Mouse (Mus musculus) lung, adult 18-20 months (tissue): ENCODE measurements around the gene Gzmm.
A peak's percentile ranks its signal among the peaks of the same experiment; 100 is the strongest.
"Not testable (repeated sequence)": the region's sequence is repeated elsewhere in the genome, so short reads cannot be mapped to it uniquely, and the experiment has no call there.

Source experiments
- DNase-seq, 2 experiments: peaks; one replicate each; pipeline ENCODE4 v3.0.0; 2022; ENCODE audit warnings: mixed read lengths in 2 of 2

Gzmm gene

GRCm38 (mm10) chr10:79681591-79682245 lies 7.1 kb upstream of the Gzmm start, which contains the start of gene Cdc34:
Cdc34 (plus strand) TSS chr10:79682195.
- peak; percentile 99 to 100 for DNase-seq

GRCm38 (mm10) chr10:79682551-79682915 lies 6.3 kb upstream of the Gzmm start:
- no peak for DNase-seq

GRCm38 (mm10) chr10:79682916-79683582 lies 5.8 kb upstream of the Gzmm start:
- DNase-seq = peak; percentile 53 to 65

GRCm38 (mm10) chr10:79683726-79684640 lies 4.8 kb upstream of the Gzmm start:
- no peak for DNase-seq

GRCm38 (mm10) chr10:79684770-79685600 lies 3.8 kb upstream of the Gzmm start:
- DNase-seq = no peak

GRCm38 (mm10) chr10:79686219-79686618 lies 2.6 kb upstream of the Gzmm start:
- DNase-seq = no peak

- no peak for DNase-seq
Measured at GRCm38 (mm10) chr10:79686691-79687090, 2.1 kb upstream of the Gzmm start.

- DNase-seq = no peak
Measured at GRCm38 (mm10) chr10:79687513-79687912, 1.3 kb upstream of the Gzmm start.

GRCm38 (mm10) chr10:79689178-79689577 lies 358 bp downstream of the Gzmm start:
- DNase-seq = no peak

- DNase-seq = no peak
Measured at GRCm38 (mm10) chr10:79691986-79692548, 3.2 kb downstream of the Gzmm start.

- DNase-seq = no peak
Measured at GRCm38 (mm10) chr10:79693580-79694378, 5.0 kb downstream of the Gzmm start.

- no peak for DNase-seq
Measured at GRCm38 (mm10) chr10:79694379-79694655, 5.5 kb downstream of the Gzmm start.

- DNase-seq = peak; percentile 80 to 83
Measured at GRCm38 (mm10) chr10:79695231-79696128, 6.7 kb downstream of the Gzmm start.

GRCm38 (mm10) chr10:79696129-79696651 lies 7.4 kb downstream of the Gzmm start:
- DNase-seq = peak; percentile 56 to 58

GRCm38 (mm10) chr10:79697916-79698315 lies 9.1 kb downstream of the Gzmm start:
- DNase-seq = no peak

- no peak for DNase-seq
Measured at GRCm38 (mm10) chr10:79698459-79698858, 9.6 kb downstream of the Gzmm start.

GRCm38 (mm10) chr10:79700676-79701075 lies 11.9 kb downstream of the Gzmm start:
- no peak for DNase-seq

GRCm38 (mm10) chr10:79701443-79702129 lies 12.8 kb downstream of the Gzmm start:
- DNase-seq = peak; percentile 90 to 93

GRCm38 (mm10) chr10:79702970-79703369 lies 14.2 kb downstream of the Gzmm start:
- not testable (repeated sequence) for DNase-seq

GRCm38 (mm10) chr10:79703541-79703940 lies 14.7 kb downstream of the Gzmm start:
- DNase-seq = no peak
